ENCODE assay signal across 8 mouse cellular contexts in the genomic region with DNA sequence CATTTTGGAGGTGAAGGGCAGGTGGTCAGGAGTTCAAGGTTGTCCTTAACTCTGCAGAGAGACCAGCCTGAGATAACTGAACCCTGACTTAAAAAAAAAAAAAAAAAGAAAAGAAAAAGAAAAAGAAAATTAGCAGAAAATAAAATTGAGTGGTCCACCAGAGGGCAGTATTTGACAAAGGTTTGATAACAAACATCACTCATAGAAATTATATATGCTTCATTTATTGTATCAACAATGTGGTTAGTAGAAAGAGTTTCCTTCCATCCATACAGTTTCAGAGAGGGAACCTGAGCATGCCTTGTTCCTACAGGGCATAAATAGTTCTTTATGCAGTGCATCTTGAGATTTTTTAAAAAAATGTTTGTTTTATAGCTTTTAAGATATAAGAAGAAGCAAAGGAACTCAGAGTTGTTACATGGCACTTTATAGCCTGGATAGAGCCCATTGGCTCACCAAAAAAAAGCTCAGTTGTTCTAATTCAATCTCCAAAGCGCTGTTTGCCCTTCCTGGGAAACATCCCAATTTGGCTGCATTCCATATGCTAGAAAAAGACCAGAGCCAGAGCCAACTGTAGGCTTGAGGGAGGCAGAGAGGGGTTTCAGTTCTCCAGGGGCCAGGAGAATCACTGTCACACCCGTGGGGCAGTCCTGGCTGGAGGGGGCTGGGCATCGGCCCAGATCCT.
DNase-seq lines count a peak whose midpoint lies in the region; ATAC-seq and TF ChIP-seq lines count a peak whose summit lies in the region.

No protein-coding gene starts in this region.

- DNase-seq in CD4-positive, CD25-positive, alpha-beta regulatory T cell, adult 2 months (ENCODE audit: low read depth, low spot score), result peak; percentile 76
- peak; percentile 60 for DNase-seq in brain, embryonic 18.5 days (ENCODE audit: low read depth, low spot score)
- no peak for DNase-seq in heart, adult 2 months
- peak; percentile 24 to 33 for DNase-seq in layer of hippocampus, adult 8-10 months (ENCODE audit: low spot score in 2 of 2)

- no peaks in the 10 kb centered on the region for H3K36me3 ChIP-seq in hindbrain, embryonic 13.5 days
- no peaks in the 10 kb centered on the region for H3K36me3 ChIP-seq in hindbrain, embryonic 12.5 days
- no peaks in the 10 kb centered on the region; the same call in none of the 2 replicates for H3K36me3 ChIP-seq in heart, adult 2 months (ENCODE audit: control insufficient read depth, insufficient read depth, low read length)
- no peaks in the 10 kb centered on the region for H3K36me3 ChIP-seq in neural tube, embryonic 14.5 days (ENCODE audit: control insufficient read depth, insufficient read depth, low read length)

- H3K9me3 ChIP-seq in hindbrain, embryonic 13.5 days, result no peaks in the 10 kb centered on the region
- no peaks in the 10 kb centered on the region for H3K9me3 ChIP-seq in hindbrain, embryonic 12.5 days (replicated peaks)
- no peaks in the 10 kb centered on the region for H3K9me3 ChIP-seq in neural tube, embryonic 14.5 days (ENCODE audit: control insufficient read depth, low read length)

- no peaks in the 10 kb centered on the region for H3K79me2 ChIP-seq in heart, adult 2 months (replicated peaks; ENCODE audit: control insufficient read depth, insufficient read depth, low read length)

- H3K27ac ChIP-seq in hindbrain, embryonic 13.5 days, result peak overlapping the region; percentile 13; the same call in 1 of the 2 replicates
- no peak overlapping the region for H3K27ac ChIP-seq in hindbrain, embryonic 12.5 days
- peak overlapping the region; percentile 31; the same call in 1 of the 2 replicates for H3K27ac ChIP-seq in heart, adult 2 months
- H3K27ac ChIP-seq in neural tube, embryonic 14.5 days (ENCODE audit: low read depth, low read length), result no peak overlapping the region; the same call in 1 of the 2 replicates

- 44% methylated on average over 3 of the region's 3 CpGs for WGBS in hindbrain, embryonic 13.5 days
- 55% methylated on average over 3 of the region's 3 CpGs for WGBS in hindbrain, embryonic 12.5 days
- WGBS in heart, adult 2 months, result 14% methylated on average over 3 of the region's 3 CpGs
- WGBS in neural tube, embryonic 14.5 days, result 38% methylated on average over 3 of the region's 3 CpGs

- TF ChIP-seq POLR2A in heart, adult 2 months (IDR thresholded peaks at IDR 0.05; ENCODE audit: insufficient read depth, low read depth, low read length), result no peak

- no peak overlapping the region for H3K4me2 ChIP-seq in hindbrain, embryonic 13.5 days
- no peak overlapping the region for H3K4me2 ChIP-seq in hindbrain, embryonic 12.5 days (replicated peaks)
- H3K4me2 ChIP-seq in neural tube, embryonic 14.5 days (ENCODE audit: low read depth, low read length), result no peak overlapping the region

- ATAC-seq in hindbrain, embryonic 13.5 days (ENCODE audit: low FRiP score), result peak; percentile 58; the same call in 1 of the 2 replicates
- no peak for ATAC-seq in hindbrain, embryonic 12.5 days (ENCODE audit: low FRiP score)
- ATAC-seq in neural tube, embryonic 14.5 days (ENCODE audit: low read depth), result peak; percentile 75; the same call in 1 of the 2 replicates
- no peak for ATAC-seq in inflammation-experienced regulatory T-cells, adult 6 months

- TF ChIP-seq CTCF in heart, adult 2 months (IDR thresholded peaks at IDR 0.05), result peak; percentile 78

- 0 out of 2 replicates have a peak, but pooled peaks cover 4% of the 10 kb centered on the region for H3K27me3 ChIP-seq in hindbrain, embryonic 13.5 days
- H3K27me3 ChIP-seq in hindbrain, embryonic 12.5 days, result no peaks in the 10 kb centered on the region
- no peaks in the 10 kb centered on the region for H3K27me3 ChIP-seq in heart, adult 2 months (ENCODE audit: control insufficient read depth, insufficient read depth, low read length)
- H3K27me3 ChIP-seq in neural tube, embryonic 14.5 days (ENCODE audit: control insufficient read depth, insufficient read depth, low read length), result no peaks in the 10 kb centered on the region

- H3K4me3 ChIP-seq in hindbrain, embryonic 13.5 days, result no peak overlapping the region
- H3K4me3 ChIP-seq in hindbrain, embryonic 12.5 days, result no peak overlapping the region
- no peak overlapping the region for H3K4me3 ChIP-seq in heart, adult 2 months
- no peak overlapping the region for H3K4me3 ChIP-seq in neural tube, embryonic 14.5 days (ENCODE audit: low read depth, low read length)

- intact Hi-C loops in heart, adult 2 months (cut with DNase I), result loop anchor here (1.0 to 10.0 kb wide), 6 partner anchors 40 to 544 kb away; a partner anchor contains a TSS

- H3K4me1 ChIP-seq in hindbrain, embryonic 13.5 days (replicated peaks), result peaks cover 31% of the 10 kb centered on the region
- H3K4me1 ChIP-seq in hindbrain, embryonic 12.5 days, result peaks cover 16% of the 10 kb centered on the region; the same call in 1 of the 2 replicates
- H3K4me1 ChIP-seq in heart, adult 2 months (ENCODE audit: control insufficient read depth, insufficient read depth, low read length), result peaks cover 6% of the 10 kb centered on the region
- peaks cover 9% of the 10 kb centered on the region; the same call in 1 of the 2 replicates for H3K4me1 ChIP-seq in neural tube, embryonic 14.5 days (ENCODE audit: control insufficient read depth, insufficient read depth, low read length)

- no peak for TF ChIP-seq EP300 in heart, adult 2 months (IDR thresholded peaks at IDR 0.05; ENCODE audit: insufficient read depth, low read depth, low read length)

- no peak overlapping the region for H3K9ac ChIP-seq in hindbrain, embryonic 13.5 days
- no peak overlapping the region for H3K9ac ChIP-seq in hindbrain, embryonic 12.5 days
- H3K9ac ChIP-seq in heart, adult 2 months (ENCODE audit: low read depth, low read length), result 0 out of 2 replicates have a peak overlapping the region, but pooled peaks have one; percentile 45
- no peak overlapping the region for H3K9ac ChIP-seq in neural tube, embryonic 14.5 days (replicated peaks; ENCODE audit: low read depth, low read length)

Comparison
In these comparisons a context has a peak if more than half of its experiments do, and no peak if none do; other contexts are left out.
1. ATAC-seq: peak in hindbrain, embryonic 13.5 days (single experiment) and neural tube, embryonic 14.5 days (single experiment); none in hindbrain, embryonic 12.5 days (single experiment) and inflammation-experienced regulatory T-cells, adult 6 months (single experiment).
2. H3K27ac ChIP-seq: peak in hindbrain, embryonic 13.5 days (single experiment) and heart, adult 2 months (single experiment); none in hindbrain, embryonic 12.5 days (single experiment) and neural tube, embryonic 14.5 days (single experiment).
3. DNase-seq: peak in CD4-positive, CD25-positive, alpha-beta regulatory T cell, adult 2 months (single experiment), brain, embryonic 18.5 days (single experiment) and layer of hippocampus, adult 8-10 months (2 of 2); none in heart, adult 2 months (0 of 2).